Mouse (Mus musculus) gastrocnemius, postnatal 4 days (tissue): ENCODE data around the gene Ankrd24. TPM values are rescaled to one million over a fixed set of nuclear protein-coding genes. Genes with fewer than 3 reads are reported as not detected.

Source experiments
- DNase-seq, 2 experiments: peaks; one replicate each; pipeline ENCODE4 v3.0.0; 2021 to 2022; ENCODE audit warnings: low spot score in 2 of 2, mixed read lengths in 2 of 2
- long read RNA-seq, 2 experiments: library from polyadenylated mRNA; stranded (forward); transcript quantifications; one replicate each; pipeline ENCODE4 v2.0.0; 2021
- total RNA-seq, 2 experiments: library from RNA; stranded (reverse); gene quantifications; 2 replicates each; pipeline ENCODE4 v1.2.3; 2021

Ankrd24 gene
- total RNA-seq: 10 to 100 TPM; 16.0 to 17.7 TPM
- long read RNA-seq, experiment 1, partial matches to known transcripts: 1 of 7 reads
- long read RNA-seq, experiment 1, other reads (novel, unspliced or antisense): 6 of 7 reads
- long read RNA-seq, experiment 2, partial matches to known transcripts: 1 of 7 reads
- long read RNA-seq, experiment 2, other reads (novel, unspliced or antisense): 4 of 7 reads

DNA sequence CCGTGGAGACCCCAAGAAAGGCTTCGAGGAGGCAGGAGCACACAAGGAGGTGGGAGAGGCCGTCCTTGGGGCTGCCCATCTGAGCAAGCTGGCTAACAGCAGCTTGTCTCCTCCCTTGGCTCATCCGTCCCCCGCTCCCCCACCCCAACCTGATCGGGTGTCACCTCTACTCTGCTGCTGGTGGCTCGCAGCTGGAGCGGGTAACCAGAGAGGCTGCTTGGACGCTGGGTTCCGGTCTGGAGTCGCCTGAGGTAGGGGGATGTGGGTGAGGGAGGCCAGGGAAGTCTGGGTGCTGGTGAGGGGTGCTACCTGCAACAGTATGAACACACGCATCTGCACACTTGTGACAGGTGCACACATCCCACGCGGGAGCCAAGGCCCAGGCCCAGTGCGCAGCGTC, at the start of gene Ankrd24:
Gene Ankrd24 (plus strand): TSS at position 151 of the 400 bp plus-strand sequence.
- DNase-seq: no peak

DNA sequence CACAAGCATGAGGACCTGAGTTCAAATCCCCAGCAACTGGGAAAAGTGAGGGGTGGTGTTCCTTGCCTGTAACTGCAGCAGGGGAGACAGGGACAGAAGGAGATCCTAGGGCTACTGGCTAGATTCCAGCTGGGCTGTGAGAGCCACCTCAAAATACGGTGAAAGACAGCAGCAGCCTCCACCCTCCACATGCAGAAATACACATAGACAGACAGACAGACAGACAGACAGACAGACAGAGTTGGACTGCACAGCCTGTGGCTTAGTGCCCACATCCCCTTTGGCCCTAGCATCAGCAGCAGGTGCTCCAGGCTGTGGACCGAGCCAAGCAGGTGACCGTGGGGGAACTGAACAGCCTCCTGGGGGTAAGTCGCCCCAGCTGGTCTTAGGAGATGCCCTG, 48.4 kb upstream of the Ankrd24 start:
- no peak for DNase-seq

DNA sequence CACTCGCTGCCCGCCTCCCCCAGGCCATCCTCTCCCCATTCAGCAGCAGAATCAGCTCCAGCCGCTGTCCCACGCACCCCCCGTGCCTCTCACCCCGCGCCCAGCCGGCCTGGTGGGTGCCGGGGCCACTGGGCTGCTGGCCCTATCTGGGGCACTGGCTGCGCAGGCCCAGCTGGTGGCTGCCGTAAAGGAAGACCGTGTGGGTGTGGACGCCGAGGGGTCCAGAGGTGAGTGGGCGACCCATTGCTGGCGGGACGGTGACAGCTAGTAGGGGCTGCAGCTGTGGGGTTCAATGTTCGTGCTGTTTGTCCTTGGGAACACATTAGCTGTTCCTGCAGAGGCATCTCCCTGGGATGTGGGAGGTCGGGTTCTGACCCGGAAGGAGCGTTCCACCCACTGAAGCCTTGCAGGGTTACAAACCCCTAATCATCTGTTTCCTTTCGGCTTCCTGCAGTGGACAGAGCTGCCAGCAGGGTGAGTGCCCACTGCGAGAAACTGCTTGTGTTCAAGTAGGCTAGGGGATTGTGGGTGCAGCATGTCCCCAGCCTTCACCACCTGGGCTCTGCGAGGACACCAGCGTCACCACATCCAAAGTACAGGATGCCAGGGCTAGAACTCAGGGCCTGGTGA, 47.8 kb upstream of the Ankrd24 start:
- DNase-seq: no peak

DNA sequence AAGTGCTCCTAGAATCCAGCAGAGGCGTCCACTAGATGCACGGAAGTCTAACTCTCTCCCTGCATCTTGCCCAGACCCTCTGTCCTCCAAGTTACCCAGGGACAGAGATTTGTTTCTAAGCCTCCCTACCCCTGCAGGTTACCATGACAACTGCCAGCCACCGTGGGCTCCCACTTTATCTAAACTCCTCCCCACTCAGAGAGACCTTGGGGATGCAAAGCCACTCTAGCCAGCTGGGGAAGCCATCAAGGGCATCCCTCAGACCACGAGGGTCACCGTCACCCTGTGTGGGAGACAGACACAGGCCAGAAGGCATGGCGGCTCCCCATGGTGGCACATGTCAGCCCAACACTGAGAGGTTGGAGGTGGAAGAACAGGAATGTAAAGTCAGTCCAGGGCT, 45.0 kb upstream of the Ankrd24 start:
- no peak for DNase-seq

DNA sequence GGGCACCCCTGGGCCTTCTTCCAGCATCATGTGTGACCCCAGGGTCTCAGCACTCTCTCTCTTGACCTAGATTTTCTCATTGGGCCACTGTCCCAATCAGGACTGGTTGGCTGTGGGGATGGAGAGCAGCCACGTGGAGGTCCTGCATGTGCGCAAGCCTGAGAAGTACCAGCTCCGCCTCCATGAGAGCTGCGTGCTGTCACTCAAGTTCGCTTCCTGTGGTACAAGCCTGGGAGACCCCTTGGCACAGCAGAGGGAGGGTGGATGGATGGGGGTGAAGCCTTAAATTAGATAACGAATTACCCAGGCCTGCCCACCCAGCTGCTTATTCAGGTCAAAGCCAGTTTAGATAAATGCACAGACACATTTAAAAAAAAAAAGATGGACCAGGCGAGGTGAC, 39.6 kb upstream of the Ankrd24 start:
- no peak for DNase-seq

DNA sequence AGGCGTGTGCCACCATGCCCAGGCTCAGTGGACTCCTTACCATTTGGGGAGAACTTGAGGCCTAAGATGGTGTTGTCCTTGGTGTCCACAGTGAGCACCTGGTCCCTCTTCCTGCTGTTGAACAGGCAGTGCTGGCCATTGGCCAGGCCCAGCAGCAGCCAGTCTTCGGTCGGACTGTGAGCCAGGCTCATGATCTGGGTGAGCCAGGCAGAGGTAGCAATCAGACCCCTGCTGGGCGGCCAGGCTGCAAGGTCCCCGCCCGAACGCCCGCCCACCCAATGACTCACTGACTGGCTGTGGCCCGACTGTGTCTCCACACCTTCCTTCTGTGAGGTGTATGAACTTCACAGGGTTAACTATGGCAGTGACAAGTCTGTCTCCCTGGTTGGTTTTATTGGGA, 36.5 kb upstream of the Ankrd24 start:
- DNase-seq: no peak

DNA sequence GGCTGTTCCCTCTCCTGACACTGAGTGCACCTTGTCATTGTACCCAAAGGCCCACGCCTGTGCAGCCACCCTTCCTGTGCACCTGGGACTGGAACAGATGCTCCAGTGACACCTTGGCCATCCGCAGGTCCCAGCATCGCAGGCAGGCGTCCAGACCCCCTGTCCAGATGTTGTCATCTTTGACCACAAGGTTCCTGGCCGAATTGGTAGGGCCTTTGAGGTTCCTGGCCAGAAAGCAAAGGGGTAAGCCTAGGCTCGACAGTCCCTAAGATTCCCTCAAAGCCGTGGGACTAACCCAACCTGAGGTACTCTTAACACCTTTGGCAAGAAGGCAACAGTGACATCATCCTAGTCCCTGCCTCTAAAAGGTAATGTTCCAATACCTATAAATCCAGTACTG, 35.7 kb upstream of the Ankrd24 start:
- DNase-seq: no peak

DNA sequence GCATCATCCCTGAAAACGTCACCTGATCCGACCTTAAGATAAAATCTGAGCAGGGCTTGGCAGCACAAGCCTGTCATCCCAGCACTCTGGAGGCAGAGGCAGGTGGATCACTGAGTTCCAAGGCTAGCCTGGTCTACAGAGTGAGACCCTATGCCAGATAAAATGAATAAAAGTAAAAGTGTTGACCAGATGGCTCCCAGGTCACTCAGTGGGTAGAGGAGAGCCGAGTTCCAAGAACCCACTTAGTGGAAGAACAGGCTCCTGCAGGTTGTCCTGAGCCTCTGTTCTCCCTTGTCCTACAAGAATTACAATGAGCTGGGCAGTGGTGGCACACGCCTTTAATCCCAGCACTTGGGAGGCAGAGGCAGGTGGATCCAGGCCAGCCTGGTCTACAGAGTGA, 35.1 kb upstream of the Ankrd24 start:
- no peak for DNase-seq

DNA sequence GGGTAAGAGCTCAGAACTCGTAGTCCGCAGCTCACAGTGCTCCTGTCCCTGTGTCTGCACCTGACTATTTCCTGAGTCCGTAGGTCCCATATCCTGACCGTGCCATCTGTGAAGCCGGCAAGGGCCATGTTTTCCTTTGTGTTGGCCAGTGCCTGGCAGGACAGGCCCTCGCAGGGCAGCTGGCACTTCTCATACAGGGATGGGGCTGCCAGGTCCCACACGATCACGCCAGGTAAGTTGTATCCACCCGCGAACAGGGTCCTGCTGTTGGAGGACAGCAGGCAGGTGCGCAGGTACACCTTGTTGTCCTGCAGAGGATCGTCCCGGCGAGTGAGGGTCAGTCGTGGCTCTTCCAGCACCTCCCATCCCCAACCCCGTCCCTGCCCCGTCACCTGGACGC, 34.4 kb upstream of the Ankrd24 start:
- DNase-seq: no peak

DNA sequence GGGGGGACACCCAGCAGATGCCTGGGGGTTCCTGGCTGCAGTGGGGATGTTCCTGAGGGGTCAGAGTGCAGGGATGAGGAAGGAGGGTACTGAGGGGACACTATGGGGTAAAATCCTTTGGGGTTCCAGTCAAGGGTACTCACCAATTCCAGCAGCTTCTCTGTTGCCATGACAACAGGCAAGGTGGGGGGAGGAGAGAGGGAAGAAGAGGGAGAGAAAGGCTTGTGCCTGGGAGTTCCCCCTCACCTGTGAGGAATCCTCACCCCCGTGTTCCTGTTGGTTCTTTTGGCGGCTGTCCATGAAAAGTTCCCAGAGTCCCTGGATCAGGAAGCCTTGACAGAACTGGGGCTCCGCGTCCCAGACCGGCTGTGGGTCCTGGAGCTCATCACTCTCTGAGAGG, 32.7 kb upstream of the Ankrd24 start:
- no peak for DNase-seq

DNA sequence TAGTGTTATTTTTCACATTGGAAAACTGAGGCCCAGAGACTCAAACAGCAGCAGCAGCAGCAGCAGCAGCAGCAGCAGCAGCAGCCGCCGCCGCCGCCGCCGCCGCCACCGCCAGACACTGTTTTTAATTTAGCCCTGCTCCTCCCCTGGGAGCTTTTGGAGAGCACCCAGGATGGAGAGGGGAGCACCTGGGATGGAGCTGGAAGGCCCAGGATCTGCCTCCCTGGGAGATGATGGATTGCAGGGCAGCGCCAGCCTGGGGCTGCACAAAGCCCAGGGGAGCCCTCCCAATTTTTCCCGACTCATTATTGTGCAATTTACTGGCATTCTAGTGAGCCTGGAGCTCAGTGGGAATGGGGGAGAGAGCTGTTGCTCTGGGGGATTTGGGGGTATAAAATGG, 31.7 kb upstream of the Ankrd24 start:
- DNase-seq: no peak

DNA sequence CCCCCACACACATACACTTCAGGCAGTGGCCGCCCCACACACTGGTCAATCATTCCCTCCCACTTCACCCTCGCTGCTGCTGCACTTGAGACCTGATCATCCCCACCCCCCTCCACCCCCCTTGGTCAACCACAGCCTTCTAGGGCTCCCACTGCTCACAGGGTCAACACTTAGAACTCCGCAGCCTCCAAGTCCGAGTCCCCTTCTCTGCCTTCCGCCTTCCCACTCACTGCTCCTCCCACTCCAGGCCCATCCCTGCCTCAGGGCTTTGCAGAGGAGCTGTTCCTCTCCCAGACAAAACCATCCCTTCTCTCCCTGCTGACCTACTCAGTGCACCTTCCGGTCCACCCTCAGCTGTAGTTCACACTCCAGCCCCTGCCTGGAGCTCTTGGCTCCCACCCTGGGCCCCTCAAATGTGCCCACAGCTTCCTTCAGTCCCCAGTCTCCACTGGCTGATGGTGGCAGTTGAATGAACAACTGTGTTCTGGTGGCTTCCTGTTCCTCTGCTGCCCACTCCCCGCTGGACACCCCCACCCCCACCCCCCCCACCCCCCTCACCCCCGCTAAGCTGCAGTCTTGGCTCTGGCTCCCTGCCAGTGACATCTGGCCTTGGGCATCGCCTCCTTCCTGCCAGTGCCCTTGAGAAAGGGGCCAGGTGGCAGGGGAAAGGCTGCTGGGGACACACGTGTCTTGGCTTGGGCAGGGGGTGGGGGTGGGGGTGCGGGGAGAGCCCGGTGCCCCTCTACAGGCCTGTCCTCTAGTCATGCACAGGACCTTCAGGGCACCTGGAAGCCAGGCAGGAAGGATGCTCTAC, 31.0 kb upstream of the Ankrd24 start:
- DNase-seq: peak in 1 of 2 experiments; percentile 42

DNA sequence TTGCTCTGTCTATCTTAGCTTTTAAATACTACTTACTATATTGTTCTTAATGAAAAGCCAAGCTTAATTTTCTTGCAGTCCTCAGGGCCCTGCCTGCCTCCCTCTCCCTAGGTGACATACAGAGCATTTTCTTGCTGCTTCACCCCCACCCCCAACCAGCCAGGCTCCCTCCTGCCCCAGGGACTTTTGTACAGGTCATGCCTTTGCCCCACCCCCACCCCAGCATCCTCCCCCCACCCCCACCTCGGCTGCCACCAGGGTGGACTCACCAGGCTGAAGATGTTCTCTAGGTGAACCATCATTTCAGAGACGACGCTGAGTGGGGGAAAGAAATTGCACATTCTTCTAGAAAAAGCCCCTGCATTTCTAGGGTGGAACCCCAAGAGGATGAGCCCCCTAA, 30.0 kb upstream of the Ankrd24 start:
- DNase-seq: no peak

DNA sequence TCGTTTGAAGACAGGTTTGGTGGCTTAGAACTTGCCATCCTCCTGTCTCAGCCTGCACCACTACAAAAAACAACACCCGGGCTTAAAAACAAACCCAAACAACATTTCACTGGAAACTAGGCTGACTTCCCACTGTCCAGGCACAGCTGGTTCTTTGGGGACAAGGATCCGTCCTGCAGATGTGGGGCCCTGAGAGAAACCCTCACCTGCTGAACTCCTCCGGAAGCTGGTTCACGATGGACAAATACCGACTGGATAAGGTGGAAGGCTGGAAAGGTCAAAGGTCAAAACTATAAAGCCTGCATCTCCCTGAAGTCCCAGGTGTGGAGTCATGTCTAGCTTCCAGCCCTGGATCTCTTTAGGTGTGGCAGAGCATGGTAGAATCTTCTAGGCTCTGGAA, 29.5 kb upstream of the Ankrd24 start:
- DNase-seq: no peak

DNA sequence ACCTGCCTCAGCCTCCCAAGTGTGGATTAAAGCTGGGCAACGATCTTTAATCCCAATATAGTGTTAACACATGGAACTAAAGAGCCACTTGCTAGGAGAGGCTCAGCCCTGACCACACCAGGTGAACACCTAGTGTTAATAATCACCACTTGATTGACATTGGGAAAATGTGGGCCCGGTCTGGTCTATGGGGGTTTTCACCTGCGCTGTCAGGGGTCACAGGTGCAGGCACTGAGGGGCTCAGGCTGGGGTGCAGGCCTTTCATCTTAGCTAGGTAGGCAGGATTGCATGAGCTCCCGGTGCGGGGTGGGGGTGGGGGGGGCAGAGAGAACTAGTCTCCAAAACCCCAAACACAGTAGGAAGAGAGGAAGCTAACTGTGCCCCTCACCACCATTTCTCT, 28.7 kb upstream of the Ankrd24 start:
- DNase-seq: no peak

DNA sequence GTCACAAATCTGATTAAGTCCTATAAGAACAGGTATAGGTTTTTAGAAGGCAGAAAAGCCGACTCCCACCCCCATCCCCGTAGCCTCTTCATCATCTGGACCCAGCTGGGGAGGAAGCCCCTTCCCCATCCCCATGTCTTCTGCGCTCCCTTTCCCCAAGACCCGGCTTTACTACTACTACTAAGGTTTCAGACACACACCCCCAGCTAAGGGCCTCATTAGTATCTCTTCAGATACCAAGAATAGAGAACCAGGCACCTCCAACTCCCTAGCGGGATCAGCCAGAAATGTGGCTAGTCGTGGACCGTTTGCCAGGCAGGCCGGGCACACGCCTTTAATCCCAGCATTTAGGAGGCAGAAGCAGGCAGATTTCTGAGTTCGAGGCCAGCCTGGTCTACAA, 28.2 kb upstream of the Ankrd24 start:
- no peak for DNase-seq

DNA sequence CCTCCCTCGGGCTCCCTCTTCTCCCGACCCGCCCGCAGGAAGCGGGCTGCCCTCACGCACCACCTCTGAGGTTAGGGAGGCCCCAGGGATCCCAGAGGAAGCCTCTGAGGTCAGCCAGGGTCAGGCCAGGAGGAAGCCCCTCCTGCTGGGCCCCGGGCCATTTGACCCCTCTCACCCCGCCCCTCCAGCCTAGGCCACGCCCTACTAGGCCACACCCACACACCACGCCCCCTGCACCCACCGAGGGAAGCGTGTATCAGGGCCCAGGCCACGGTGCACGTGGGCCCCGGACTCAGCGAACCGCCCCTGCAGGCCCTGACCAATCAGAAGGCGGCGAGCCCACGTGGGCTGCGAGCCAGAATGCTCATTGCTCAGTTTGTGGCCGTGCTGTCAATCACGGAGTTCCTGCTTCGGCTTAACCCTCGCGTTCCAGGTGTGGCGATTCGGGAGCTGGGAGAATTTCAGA, 27.6 kb upstream of the Ankrd24 start, which contains the start of gene Tle6:
Gene Tle6 (minus strand): TSS at position 336 of the 466 bp plus-strand sequence.
- peak; percentile 87 to 90 for DNase-seq

DNA sequence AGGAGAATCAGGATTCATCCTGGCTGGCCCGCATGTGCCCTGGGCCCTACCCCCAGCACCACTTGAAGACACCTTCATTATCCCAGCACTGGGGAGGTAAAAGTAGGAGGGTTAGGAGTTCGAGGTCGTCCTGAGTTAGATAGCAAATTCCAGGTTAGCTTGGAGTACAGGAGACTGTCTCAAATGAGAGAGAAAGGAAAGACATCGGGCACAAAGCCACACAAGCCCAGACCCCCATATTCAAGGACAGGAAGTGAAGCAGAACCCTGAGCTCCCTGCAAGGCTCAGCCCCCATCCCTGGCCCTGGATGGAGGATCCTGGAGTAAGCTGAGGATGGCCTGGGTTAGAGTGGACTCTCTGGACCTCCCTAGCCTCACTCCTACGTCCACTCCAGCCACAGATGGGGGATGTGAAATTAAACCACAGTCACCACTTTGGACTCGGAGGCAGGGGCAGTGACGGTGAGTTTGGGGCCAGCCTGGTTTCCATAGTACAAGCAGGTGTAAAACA, 26.9 kb upstream of the Ankrd24 start:
- DNase-seq: no peak

DNA sequence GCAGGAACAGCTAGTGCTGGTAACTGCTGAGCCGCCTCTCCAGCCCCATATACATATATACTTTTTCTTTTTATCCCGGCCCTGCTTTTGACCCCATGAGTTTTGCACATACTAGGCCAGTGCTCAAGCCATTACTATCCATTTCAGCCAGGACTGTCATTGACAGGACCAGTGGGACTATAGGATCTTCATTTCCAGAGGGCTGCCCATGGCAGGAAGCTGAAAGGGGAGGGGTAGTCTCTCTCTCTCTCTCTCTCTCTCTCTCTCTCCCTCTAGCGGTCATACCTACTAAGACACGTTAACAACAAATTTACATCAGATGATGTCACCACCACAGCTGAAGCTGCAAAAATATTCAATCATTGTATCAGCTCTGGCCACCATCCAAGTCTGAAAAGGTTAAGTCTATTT, 25.6 kb upstream of the Ankrd24 start:
- no peak for DNase-seq

DNA sequence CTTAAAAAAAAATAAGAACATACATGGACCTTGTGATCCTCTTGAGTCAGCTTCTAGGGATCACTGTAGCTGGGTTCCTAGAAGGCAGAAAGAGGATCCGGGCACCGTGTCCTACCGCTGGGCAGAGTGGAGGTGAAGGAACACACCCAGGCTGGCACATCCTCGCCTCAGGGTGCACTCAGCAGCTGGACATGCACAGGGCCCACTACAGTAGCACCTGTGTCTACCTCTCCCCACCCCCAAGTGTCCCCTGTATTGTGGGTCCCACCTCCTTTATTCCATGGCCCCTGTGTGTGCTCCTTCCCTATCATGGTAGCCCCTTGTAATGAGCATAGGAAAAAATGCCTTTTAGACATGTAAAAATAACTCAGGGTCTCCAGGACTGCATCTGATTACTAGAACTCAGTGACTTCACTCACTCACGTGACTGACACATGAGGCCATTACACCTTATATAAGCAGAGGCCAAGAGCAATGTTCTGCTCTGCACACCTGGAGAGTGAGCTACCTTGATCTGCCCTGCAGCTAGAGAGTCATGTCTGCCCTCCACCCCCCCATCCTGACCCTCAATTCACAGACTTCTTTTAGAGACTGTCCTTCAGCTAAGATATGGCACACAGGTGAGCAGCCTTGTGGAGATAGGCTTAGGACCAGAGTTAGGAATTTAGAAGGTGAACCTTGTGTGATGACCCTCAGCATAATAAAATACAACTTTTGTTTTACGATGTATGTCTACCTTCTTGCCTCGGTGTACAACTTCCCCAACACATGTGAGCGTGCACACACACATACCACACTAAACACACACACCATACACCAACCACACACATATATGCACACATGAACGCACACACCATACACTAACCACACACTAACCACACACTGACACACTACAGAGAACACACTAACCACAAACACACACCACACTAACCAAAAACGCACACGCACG, 24.0 kb upstream of the Ankrd24 start:
- no peak for DNase-seq
